Mouse (Mus musculus) brain, embryonic 14.5 days (tissue): ENCODE data around the gene Rack1.

ENCODE experiments used
- CTCF ChIP-seq: fragments of 200-500 bp; IDR thresholded peaks from 2 replicates; pipeline ENCODE4 v1.5.1; 2012; ENCODE audit warnings: inconsistent platforms, mild to moderate bottlenecking, moderate library complexity, borderline replicate concordance; ENCODE audit not compliant: insufficient read depth, insufficient read length; ENCODE audit errors: extremely low read depth
- POLR2A ChIP-seq: fragments of 200-500 bp; IDR thresholded peaks from 2 replicates; pipeline ENCODE4 v1.6.1; 2012; ENCODE audit warnings: mild to moderate bottlenecking, inconsistent platforms, borderline replicate concordance; ENCODE audit not compliant: poor library complexity, insufficient read depth, insufficient read length, severe bottlenecking; ENCODE audit errors: extremely low read depth

- no peak for TF ChIP-seq CTCF
- TF ChIP-seq POLR2A = no peak
Observed at GRCm38 (mm10) chr11:48852624-48853473, 52.7 kb downstream of the Rack1 start.
